Mouse (Mus musculus): ENCODE measurements at regions not wholly inside any gene's neighbourhood (a gene's known extent, or its start where the extent isn't known, plus 50 kb on each side); places are given as distances from the start of the nearest gene placed in this dataset.

DNA sequence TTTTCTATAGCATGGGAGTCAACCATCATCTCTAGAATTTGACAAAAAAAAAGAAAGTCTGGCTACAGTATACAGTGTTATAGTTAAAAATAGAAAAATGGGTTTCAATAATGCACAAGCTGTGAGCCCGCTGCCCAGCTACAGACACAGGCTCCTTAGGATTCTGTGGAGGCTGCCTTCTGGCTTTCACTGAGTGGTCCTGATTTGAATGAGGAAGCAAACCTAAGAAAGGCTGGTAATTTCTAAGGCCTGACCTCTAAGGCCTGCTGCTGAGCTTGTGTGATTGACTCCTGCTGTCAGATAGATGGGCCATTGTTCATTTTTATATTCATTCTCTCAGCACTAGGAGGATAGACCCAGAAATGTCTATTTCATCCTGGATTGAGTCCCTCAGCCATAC lies 67.7 kb downstream of the Alg10b start:
- no peak for TF ChIP-seq CTCF (IDR thresholded peaks at IDR 0.05; ENCODE audit: borderline replicate concordance, control insufficient read depth, extremely low read depth, insufficient read depth, low read length, poor library complexity)
- no peak for TF ChIP-seq POLR2A (IDR thresholded peaks at IDR 0.05; ENCODE audit: control insufficient read depth, extremely low read depth, insufficient read depth, low read length, poor library complexity)
